Mouse (Mus musculus): Measurements from ENCODE around the gene Ky.

Gene Ky

GRCm38 (mm10) chr9:102502015-102502633, 3.4 kb upstream of the Ky start:
- no peak for DNase-seq (ENCODE audit: low read depth, low spot score)

GRCm38 (mm10) chr9:102504716-102505378, 703 bp upstream of the Ky start:
- no peak for DNase-seq (ENCODE audit: low read depth, low spot score)

GRCm38 (mm10) chr9:102508315-102508714, 2.8 kb downstream of the Ky start:
- DNase-seq (ENCODE audit: low read depth, low spot score): no peak

GRCm38 (mm10) chr9:102511423-102511822, 5.9 kb downstream of the Ky start:
- DNase-seq (ENCODE audit: low read depth, low spot score): no peak

- DNase-seq (ENCODE audit: low read depth, low spot score): no peak
These were observed 8.0 kb downstream of the Ky start for GRCm38 (mm10) chr9:102513578-102513977.

- no peak for DNase-seq (ENCODE audit: low read depth, low spot score)
These were observed 12.9 kb downstream of the Ky start for GRCm38 (mm10) chr9:102518443-102518842.

- no peak for DNase-seq (ENCODE audit: low read depth, low spot score)
These were observed 15.8 kb downstream of the Ky start for GRCm38 (mm10) chr9:102521396-102521795.

GRCm38 (mm10) chr9:102528106-102528505, 22.6 kb downstream of the Ky start:
- no peak for DNase-seq (ENCODE audit: low read depth, low spot score)

GRCm38 (mm10) chr9:102528561-102528960, 23.0 kb downstream of the Ky start:
- no peak for DNase-seq (ENCODE audit: low read depth, low spot score)

- DNase-seq (ENCODE audit: low read depth, low spot score): no peak
These were observed 23.5 kb downstream of the Ky start for GRCm38 (mm10) chr9:102529008-102529407.

- no peak for DNase-seq (ENCODE audit: low read depth, low spot score)
These were observed 25.7 kb downstream of the Ky start for GRCm38 (mm10) chr9:102531051-102531892.

- DNase-seq (ENCODE audit: low read depth, low spot score): no peak
These were observed 31.4 kb downstream of the Ky start for GRCm38 (mm10) chr9:102536968-102537367.

GRCm38 (mm10) chr9:102539699-102540098, 34.1 kb downstream of the Ky start:
- DNase-seq (ENCODE audit: low read depth, low spot score): no peak

- no peak for DNase-seq (ENCODE audit: low read depth, low spot score)
These were observed 36.1 kb downstream of the Ky start for GRCm38 (mm10) chr9:102541666-102542065.

- no peak for DNase-seq (ENCODE audit: low read depth, low spot score)
These were observed 37.0 kb downstream of the Ky start for GRCm38 (mm10) chr9:102542540-102542939.

GRCm38 (mm10) chr9:102543761-102544115, 38.2 kb downstream of the Ky start:
- no peak for DNase-seq (ENCODE audit: low read depth, low spot score)

GRCm38 (mm10) chr9:102544116-102544772, 38.7 kb downstream of the Ky start:
- no peak for DNase-seq (ENCODE audit: low read depth, low spot score)

GRCm38 (mm10) chr9:102544773-102545366, 39.3 kb downstream of the Ky start:
- peak; percentile 67 for DNase-seq (ENCODE audit: low read depth, low spot score)

GRCm38 (mm10) chr9:102545406-102546255, 40.1 kb downstream of the Ky start:
- no peak for DNase-seq (ENCODE audit: low read depth, low spot score)

GRCm38 (mm10) chr9:102546256-102547027, 40.9 kb downstream of the Ky start:
- no peak for DNase-seq (ENCODE audit: low read depth, low spot score)

All from retina, adult 2 months (tissue).